Mouse (Mus musculus): ENCODE data around the gene Pdzd2.

DNA sequence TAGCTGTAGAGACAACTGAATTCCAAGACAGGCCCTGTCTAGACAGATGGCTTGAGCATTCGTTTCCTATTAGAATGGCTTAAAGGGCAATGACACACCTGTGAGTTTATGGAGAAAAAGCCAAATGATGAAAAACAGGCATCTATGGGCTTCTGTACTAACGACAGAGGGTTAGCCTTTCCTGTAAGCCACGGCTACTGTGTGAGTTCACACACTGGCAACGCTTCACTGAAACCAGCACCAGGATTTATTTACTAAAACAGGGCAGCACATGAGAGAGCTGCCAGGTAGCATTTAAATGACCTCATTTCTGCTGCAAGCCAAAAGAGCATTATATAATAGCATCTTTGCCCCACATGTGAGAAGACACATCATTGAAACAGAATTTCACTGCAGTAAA, 288.3 kb downstream of the Pdzd2 start:
- TF ChIP-seq CTCF (IDR thresholded peaks at IDR 0.05) (no peak), EP300 (IDR thresholded peaks at IDR 0.05) (no peak)
